Mouse (Mus musculus) intestine, embryonic 16.5 days (tissue): Measurements from ENCODE around the gene Shisal2b. TPM values are rescaled to one million over a fixed set of nuclear protein-coding genes. Genes with fewer than 3 reads are reported as not detected.

Experiments
- ATAC-seq: fragments of 200-750 bp; cut with Nextera tagmentation; 2 replicates; pipeline ENCODE4 v1.8.0; 2017; ENCODE audit warnings: moderate TSS enrichment, moderate library complexity
- H3K27ac ChIP-seq: fragments of 300-500 bp; sonication (generic); 2 replicates; pipeline ENCODE4 v1.5.1; 2014; ENCODE audit warnings: mild to moderate bottlenecking, low read length
- H3K27me3 ChIP-seq: fragments of 300-500 bp; sonication (generic); replicated peaks from 2 replicates; pipeline ENCODE4 v1.6.1; 2014; ENCODE audit warnings: low read length, control low read depth, mixed read lengths; ENCODE audit not compliant: control insufficient read depth, insufficient read depth
- H3K36me3 ChIP-seq: fragments of 300-500 bp; sonication (generic); 2 replicates; pipeline ENCODE4 v1.6.1; 2014; ENCODE audit warnings: low read length, control low read depth; ENCODE audit not compliant: control insufficient read depth, insufficient read depth
- H3K4me1 ChIP-seq: fragments of 300-500 bp; sonication (generic); 2 replicates; pipeline ENCODE4 v1.6.1; 2014; ENCODE audit warnings: low read length, control low read depth, mixed read lengths; ENCODE audit not compliant: control insufficient read depth, insufficient read depth
- H3K4me2 ChIP-seq: fragments of 300-500 bp; sonication (generic); 2 replicates; pipeline ENCODE4 v1.6.1; 2014; ENCODE audit warnings: low read depth, low read length, control low read depth
- H3K4me3 ChIP-seq: fragments of 300-500 bp; sonication (generic); 2 replicates; pipeline ENCODE4 v1.5.1; 2014; ENCODE audit warnings: mild to moderate bottlenecking, low read length
- H3K9ac ChIP-seq: fragments of 300-500 bp; sonication (generic); 2 replicates; pipeline ENCODE4 v1.6.1; 2014; ENCODE audit warnings: low read depth, low read length
- H3K9me3 ChIP-seq: fragments of 300-500 bp; sonication (generic); 2 replicates; pipeline ENCODE4 v1.6.1; 2016; ENCODE audit warnings: low read length, control low read depth; ENCODE audit not compliant: control insufficient read depth
- WGBS: fragments of 180-500 bp; shearing (Covaris S2); extraction: QIAGEN DNeasy Blood & Tissue Kit; methylation state at CpG from one replicate; pipeline ENCODE4 v1.1.7; 2014; 5-methylcytosine and 5-hydroxymethylcytosine counted together
- polyA plus RNA-seq: library from polyadenylated mRNA; unstranded; fragments of >200 nt; fragmentation: Nextera tagmentation; extraction: Ambion mirVana; gene quantifications from 2 replicates; pipeline ENCODE4 v1.2.1, GENCODE M21; 2015

Gene Shisal2b
- polyA plus RNA-seq, 1 experiment from 2014 or later: 0.13 TPM

DNA sequence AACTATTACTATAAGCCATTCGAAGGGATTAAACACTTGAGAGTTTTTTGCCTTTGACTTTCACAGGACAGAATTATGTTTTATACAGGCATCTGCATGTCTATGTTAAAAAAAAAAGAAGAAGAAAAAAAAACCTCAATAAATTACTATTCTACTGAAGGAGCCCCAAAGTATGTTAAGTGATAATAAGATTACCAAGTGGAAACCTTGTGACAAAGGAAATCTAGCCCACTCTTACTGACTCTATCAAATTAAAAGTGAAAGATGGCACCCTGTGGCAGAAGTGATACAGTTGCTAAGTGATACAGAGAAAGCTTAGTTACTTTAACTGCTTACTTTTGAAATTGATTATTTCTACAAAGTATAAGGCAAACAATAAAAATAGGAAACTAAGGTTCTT lies 41.8 kb downstream of the Shisal2b start:
- ATAC-seq: no peak
- WGBS: 91% methylated on average over 1 of the region's 1 CpGs
- H3K27me3 ChIP-seq: no peaks in the 10 kb centered on the region
- H3K9ac ChIP-seq: no peak overlapping the region
- H3K4me1 ChIP-seq: peaks cover 13% of the 10 kb centered on the region
- H3K4me2 ChIP-seq: no peak overlapping the region
- H3K9me3 ChIP-seq: no peaks in the 10 kb centered on the region
- H3K4me3 ChIP-seq: no peak overlapping the region
- peaks cover under 1% of the 10 kb centered on the region; the same call in 1 of the 2 replicates for H3K36me3 ChIP-seq
- no peak overlapping the region for H3K27ac ChIP-seq

DNA sequence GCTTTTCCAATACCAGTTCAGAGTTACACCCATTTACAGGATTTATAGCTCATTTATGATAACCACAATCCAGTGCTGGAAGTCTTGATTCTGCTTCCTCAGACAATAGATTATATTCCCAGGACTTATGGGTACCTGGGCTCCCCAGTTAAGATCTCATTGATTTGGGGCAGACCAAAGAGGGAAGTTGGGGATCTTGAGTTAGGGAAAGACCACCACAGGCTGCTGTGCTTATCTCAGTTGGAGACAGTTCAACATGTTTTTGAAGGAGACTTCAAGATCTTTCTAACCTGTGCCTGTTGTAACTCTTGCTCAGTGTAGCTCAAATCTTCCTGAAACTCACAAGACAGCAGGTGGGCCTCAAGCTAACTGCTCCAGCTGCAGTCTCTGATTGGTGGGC lies 42.5 kb downstream of the Shisal2b start:
- Histone ChIP-seq H3K4me1 (peaks cover 13% of the 10 kb centered on the region), H3K4me3 (no peak overlapping the region), H3K27ac (no peak overlapping the region), H3K27me3 (no peaks in the 10 kb centered on the region), H3K36me3 (no peaks in the 10 kb centered on the region), H3K9ac (no peak overlapping the region), H3K4me2 (no peak overlapping the region), H3K9me3 (no peaks in the 10 kb centered on the region)
- ATAC-seq: no peak

DNA sequence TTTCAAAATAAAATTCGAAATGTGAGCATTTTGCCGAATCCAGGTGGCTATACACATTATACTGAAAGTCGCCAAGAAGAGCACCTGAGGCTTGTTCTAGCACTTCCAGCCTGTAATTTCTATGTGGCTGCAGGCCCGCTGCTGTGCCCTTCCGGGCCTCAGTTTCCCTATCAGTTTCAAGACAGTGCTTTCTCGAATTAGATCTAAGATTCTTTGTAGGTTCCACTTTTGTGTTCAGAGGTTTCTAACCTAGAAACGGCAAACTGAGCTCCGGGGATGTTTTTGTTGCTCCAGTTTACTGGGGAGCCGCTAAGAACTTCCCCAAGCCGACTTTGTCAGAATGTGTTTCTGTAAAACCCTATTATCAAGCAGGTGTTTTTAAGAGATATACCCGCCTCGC lies 46.0 kb downstream of the Shisal2b start:
- 49% methylated on average over 12 of the region's 12 CpGs for WGBS
- ATAC-seq: no peak
- peak overlapping the region; percentile 75 for H3K27ac ChIP-seq

DNA sequence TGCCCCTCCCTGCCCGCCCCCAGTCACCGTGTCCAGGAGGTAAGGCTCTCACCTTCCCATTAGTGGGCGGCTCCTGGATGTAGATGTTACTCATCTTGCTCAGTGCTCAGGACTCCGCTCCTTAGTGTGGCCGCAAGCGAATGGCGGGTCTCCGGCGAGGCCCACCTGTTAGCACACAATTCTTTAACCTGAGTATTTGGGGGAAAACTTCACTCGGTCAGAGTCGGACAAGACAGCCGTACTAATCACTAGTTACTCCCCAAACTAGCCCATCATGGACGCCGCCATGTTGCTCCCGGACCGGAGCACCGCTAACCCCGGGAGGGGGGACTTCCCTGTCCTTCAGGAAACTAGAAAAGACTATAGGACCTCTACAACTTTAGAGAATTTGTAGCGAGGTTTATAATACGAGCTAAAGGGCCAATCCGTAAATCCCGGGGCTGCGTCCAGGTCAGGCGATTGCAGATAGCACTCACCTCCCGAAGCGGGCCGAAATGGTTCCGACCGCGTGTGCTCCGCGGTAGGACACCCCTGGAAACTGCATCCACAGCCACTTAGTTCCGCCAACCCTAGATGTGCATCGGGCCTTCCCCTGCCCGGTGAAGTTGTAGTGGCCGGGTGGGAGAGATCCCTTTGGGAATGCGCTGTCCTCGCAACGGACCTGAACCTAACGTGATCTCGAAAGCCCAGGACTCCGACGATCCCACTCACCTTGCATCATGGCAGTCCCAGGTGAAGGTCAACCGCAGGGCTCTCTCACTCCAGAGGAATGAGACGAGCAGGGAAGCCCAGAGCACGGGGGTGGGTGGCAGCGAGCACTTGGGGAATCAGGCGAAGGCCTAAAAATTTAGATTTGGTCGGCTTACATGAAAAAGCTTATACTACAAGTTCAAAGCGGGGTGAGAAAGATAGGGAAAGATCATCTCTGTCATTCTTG lies 46.8 kb downstream of the Shisal2b start, which contains the start of gene Cwc27:
Gene Cwc27, minus strand, starts transcription at position 508 of the 937 bp plus-strand sequence.
- under 1% methylated on average over 50 of the region's 50 CpGs for WGBS

More for the DNA sequence above, 46.0 kb downstream of the Shisal2b start:
- peak overlapping the region; percentile 64 for H3K4me2 ChIP-seq
- no peaks in the 10 kb centered on the region for H3K36me3 ChIP-seq
- no peaks in the 10 kb centered on the region for H3K9me3 ChIP-seq
- peak overlapping the region; percentile 95 for H3K9ac ChIP-seq
- H3K4me1 ChIP-seq: peaks cover 18% of the 10 kb centered on the region
- H3K27me3 ChIP-seq: no peaks in the 10 kb centered on the region
- H3K4me3 ChIP-seq: peak overlapping the region; percentile 64

DNA sequence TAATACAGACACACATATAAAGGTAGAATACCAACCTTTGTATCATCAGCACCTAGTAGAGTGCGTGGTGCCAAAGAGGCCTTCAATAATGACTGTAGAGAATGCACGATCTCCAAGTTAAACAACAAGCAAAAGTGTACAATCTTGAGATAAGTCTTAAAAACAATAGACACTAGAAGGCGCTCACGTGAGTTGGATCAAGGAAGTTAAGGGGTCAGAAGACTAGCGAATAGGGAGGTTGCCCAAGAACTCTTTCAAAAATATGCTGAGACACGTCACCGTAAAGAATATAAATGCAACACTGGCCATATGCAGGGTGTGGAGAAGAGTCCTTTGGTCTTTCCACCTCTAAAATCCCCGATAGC lies 47.4 kb downstream of the Shisal2b start:
- 6% methylated on average over 8 of the region's 8 CpGs for WGBS
- H3K9ac ChIP-seq: peak overlapping the region; percentile 95
- ATAC-seq: peak; percentile 6
- peak overlapping the region; percentile 64 for H3K4me2 ChIP-seq
- peak overlapping the region; percentile 75 for H3K27ac ChIP-seq
- peak overlapping the region; percentile 64 for H3K4me3 ChIP-seq
- H3K9me3 ChIP-seq: no peaks in the 10 kb centered on the region
- H3K36me3 ChIP-seq: no peaks in the 10 kb centered on the region
- H3K4me1 ChIP-seq: peaks cover 14% of the 10 kb centered on the region
- no peaks in the 10 kb centered on the region for H3K27me3 ChIP-seq

More for the DNA sequence above, 46.8 kb downstream of the Shisal2b start, which contains the start of gene Cwc27:
- Histone ChIP-seq H3K27ac (peak within 1 kb of the TSS; percentile 75), H3K36me3 (no peaks in the 10 kb centered on the region), H3K4me3 (peak within 1 kb of the TSS; percentile 64), H3K9ac (peak within 1 kb of the TSS; percentile 95), H3K9me3 (no peaks in the 10 kb centered on the region), H3K4me2 (peak within 1 kb of the TSS; percentile 64), H3K27me3 (no peaks in the 10 kb centered on the region), H3K4me1 (peaks cover 14% of the 10 kb centered on the region)
- peak; percentile 94 for ATAC-seq

DNA sequence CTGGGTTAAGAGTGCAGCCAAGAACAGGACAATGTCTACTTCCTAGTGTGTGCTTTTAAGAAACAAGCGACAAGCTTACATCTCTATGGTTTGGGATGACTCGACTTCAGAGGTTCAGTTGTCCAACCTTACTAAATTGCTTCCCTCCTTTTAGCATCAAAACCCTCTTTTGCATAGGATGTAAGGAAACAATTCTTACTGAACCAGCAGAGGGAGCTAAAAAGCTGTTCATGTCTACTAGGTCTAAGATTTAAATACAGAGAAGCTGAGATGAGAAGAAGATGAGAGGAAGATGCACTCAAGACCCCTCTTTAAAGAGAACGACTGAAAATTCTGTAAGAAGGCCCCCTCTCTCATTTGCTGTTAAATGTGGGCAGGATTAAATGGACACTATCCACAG lies 58.0 kb downstream of the Shisal2b start:
- Histone ChIP-seq H3K4me3 (no peak overlapping the region), H3K9ac (no peak overlapping the region), H3K4me2 (no peak overlapping the region), H3K9me3 (no peaks in the 10 kb centered on the region), H3K27me3 (no peaks in the 10 kb centered on the region), H3K36me3 (no peaks in the 10 kb centered on the region), H3K4me1 (no peaks in the 10 kb centered on the region), H3K27ac (no peak overlapping the region)
- WGBS: 56% methylated on average over 3 of the region's 3 CpGs
- no peak for ATAC-seq

DNA sequence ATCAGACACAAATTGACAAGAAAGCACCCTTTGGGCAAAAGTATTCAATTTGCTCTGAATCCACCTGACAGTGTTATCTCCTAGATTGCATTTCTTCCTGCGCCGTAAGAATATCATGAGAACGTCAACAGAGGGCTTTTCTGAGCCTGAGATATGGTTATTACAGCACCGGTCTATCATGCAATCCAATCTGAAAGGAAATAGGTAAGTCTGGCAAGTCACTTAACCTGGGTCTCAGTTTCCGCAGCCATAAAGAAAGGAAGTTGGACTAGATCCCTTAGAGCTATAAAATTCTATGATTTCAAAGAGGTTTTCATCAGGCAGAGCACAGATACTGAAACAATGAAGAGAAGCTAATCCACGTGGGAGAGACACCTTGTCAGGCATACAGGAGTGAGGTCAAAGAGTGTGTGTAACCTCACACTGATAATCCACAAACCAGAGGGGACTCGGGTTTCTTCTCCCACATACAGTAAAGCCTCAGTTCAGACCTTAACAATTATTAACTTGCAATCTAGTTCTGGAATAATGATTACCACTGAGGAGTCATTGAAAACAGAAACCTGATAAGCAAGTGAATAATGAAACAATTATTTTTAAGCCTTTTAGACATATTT lies 64.0 kb downstream of the Shisal2b start:
- Histone ChIP-seq H3K27me3 (no peaks in the 10 kb centered on the region), H3K4me3 (no peak overlapping the region), H3K36me3 (no peaks in the 10 kb centered on the region), H3K4me1 (no peaks in the 10 kb centered on the region), H3K9me3 (no peaks in the 10 kb centered on the region), H3K27ac (peak overlapping the region; percentile 50; the same call in 1 of the 2 replicates), H3K4me2 (0 out of 2 replicates have a peak overlapping the region, but pooled peaks have one; percentile 3), H3K9ac (no peak overlapping the region)
- ATAC-seq: peak; percentile 97
- 56% methylated on average over 7 of the region's 7 CpGs for WGBS

DNA sequence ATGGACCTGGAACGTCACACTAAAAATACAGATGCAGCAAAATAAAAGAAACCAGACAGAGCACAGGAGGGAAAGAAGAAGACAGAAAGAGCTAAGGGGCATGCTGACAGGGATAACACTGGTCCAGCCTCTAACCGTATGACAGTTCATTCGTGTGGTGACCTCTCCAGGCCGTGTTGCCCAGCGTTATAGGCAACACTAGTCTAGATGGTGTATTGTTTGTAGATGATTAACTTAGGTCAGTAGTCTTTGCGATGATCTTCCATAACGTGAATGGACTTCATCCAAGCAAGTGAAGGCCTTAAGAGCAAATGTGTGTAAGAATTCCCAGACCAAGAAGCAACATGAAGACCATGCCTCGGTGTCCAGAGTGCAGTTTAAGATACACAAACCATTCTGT lies 64.6 kb downstream of the Shisal2b start:
- 0 out of 2 replicates have a peak overlapping the region, but pooled peaks have one; percentile 3 for H3K4me2 ChIP-seq
- no peaks in the 10 kb centered on the region for H3K4me1 ChIP-seq
- no peaks in the 10 kb centered on the region for H3K9me3 ChIP-seq
- no peaks in the 10 kb centered on the region for H3K27me3 ChIP-seq
- no peaks in the 10 kb centered on the region for H3K36me3 ChIP-seq
- no peak overlapping the region for H3K9ac ChIP-seq
- H3K27ac ChIP-seq: no peak overlapping the region; the same call in 1 of the 2 replicates
- peak; percentile 58 for ATAC-seq
- no peak overlapping the region for H3K4me3 ChIP-seq
- WGBS: 75% methylated on average over 8 of the region's 8 CpGs
